In the genomic region with DNA sequence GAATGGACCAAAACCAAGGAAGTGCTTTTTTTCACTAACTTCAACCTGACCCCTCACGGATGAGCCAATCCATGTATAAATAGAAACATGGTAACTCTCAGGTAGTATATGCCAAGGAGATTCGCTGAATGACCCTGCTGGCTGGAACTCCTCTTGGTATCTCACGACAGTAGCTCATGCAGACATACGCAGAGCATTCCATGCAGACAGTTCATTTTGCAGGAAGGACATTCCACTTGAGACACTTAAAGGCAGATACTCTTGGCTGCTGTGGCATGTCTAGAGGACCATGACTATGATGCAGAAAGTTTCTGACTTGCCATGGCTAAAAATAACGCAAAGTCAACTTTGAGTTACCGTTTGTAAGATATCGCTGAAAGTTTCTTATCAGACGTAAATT, we compare ENCODE assay signal across 25 mouse cellular contexts.
DNase-seq lines count a peak whose midpoint lies in the region; ATAC-seq and TF ChIP-seq lines count a peak whose summit lies in the region.
"Had no signal": no experiment of that assay in that cellular context is flagged by ENCODE, and none has a peak within 500 bp of the region (broad histone marks: within the 10 kb centered on the region; RNA-seq: fewer than 3 reads in every experiment).

No protein-coding gene starts in this region.

- TF ChIP-seq EP300 in heart, postnatal 0 days (IDR thresholded peaks at IDR 0.05; ENCODE audit: low read depth) = no peak

- H3K4me3 ChIP-seq in heart, embryonic 10.5 days = no peak overlapping the region
- H3K4me3 ChIP-seq in heart, embryonic 13.5 days = no peak overlapping the region
- H3K4me3 ChIP-seq in heart, embryonic 11.5 days (ENCODE audit: low read depth, low read length) = no peak overlapping the region
- H3K4me3 ChIP-seq in heart, embryonic 15.5 days = no peak overlapping the region
- H3K4me3 ChIP-seq in heart, postnatal 0 days (ENCODE audit: low read depth, low read length) = no peak overlapping the region
- H3K4me3 ChIP-seq: embryonic facial prominence, embryonic 10.5 days; embryonic facial prominence, embryonic 12.5 days; forebrain, embryonic 13.5 days had no signal

- H3K9ac ChIP-seq in heart, embryonic 13.5 days = no peak overlapping the region
- H3K9ac ChIP-seq in heart, embryonic 11.5 days (ENCODE audit: low read depth, low read length) = no peak overlapping the region
- no peak overlapping the region for H3K9ac ChIP-seq in heart, embryonic 15.5 days
- H3K9ac ChIP-seq in heart, postnatal 0 days (replicated peaks; ENCODE audit: low read depth, low read length) = no peak overlapping the region
- H3K9ac ChIP-seq: embryonic facial prominence, embryonic 12.5 days; forebrain, embryonic 13.5 days had no signal

- H3K4me1 ChIP-seq in heart, embryonic 10.5 days = peaks cover 10% of the 10 kb centered on the region; the same call in 1 of the 2 replicates
- H3K4me1 ChIP-seq in heart, embryonic 13.5 days = peaks cover 27% of the 10 kb centered on the region
- no peaks in the 10 kb centered on the region; the same call in 1 of the 2 replicates for H3K4me1 ChIP-seq in heart, embryonic 11.5 days (ENCODE audit: control insufficient read depth, insufficient read depth, low read length)
- no peaks in the 10 kb centered on the region for H3K4me1 ChIP-seq in heart, embryonic 15.5 days (replicated peaks)
- H3K4me1 ChIP-seq in heart, postnatal 0 days (ENCODE audit: control insufficient read depth, insufficient read depth) = peaks cover 7% of the 10 kb centered on the region; the same call in 1 of the 2 replicates
- H3K4me1 ChIP-seq: embryonic facial prominence, embryonic 10.5 days; embryonic facial prominence, embryonic 12.5 days; forebrain, embryonic 13.5 days had no signal

- H3K4me2 ChIP-seq in heart, embryonic 13.5 days = 0 out of 2 replicates have a peak overlapping the region, but pooled peaks have one; percentile 8
- no peak overlapping the region for H3K4me2 ChIP-seq in heart, embryonic 11.5 days
- H3K4me2 ChIP-seq in heart, embryonic 15.5 days = no peak overlapping the region
- H3K4me2 ChIP-seq in heart, postnatal 0 days (ENCODE audit: low read depth, low read length) = no peak overlapping the region
- H3K4me2 ChIP-seq: embryonic facial prominence, embryonic 12.5 days; forebrain, embryonic 13.5 days had no signal

- peak; percentile 76 for DNase-seq in heart, embryonic 10.5 days (ENCODE audit: low spot score)
- no peak for DNase-seq in heart, adult 8-10 months (ENCODE audit: low spot score)
- DNase-seq in heart, postnatal 4 days = no peak
- peak; percentile 24 for DNase-seq in heart, postnatal 0 days (ENCODE audit: low spot score)
- DNase-seq in heart, adult 9 months (ENCODE audit: low spot score in 2 of 2) = no peak
- DNase-seq: adrenal gland, adult 8-10 months; adrenal gland, postnatal 14 days; adrenal gland, postnatal 36 days; B cell, adult 2 months; cerebellum, adult 11-12 months; cerebellum, adult 2 months; cerebellum, adult 9-10 months; cerebellum, postnatal 10 days; cerebellum, postnatal 25 days had no signal

- H3K27ac ChIP-seq in heart, embryonic 10.5 days = 0 out of 2 replicates have a peak overlapping the region, but pooled peaks have one; percentile 6
- no peak overlapping the region; the same call in 1 of the 2 replicates for H3K27ac ChIP-seq in heart, embryonic 13.5 days (replicated peaks)
- H3K27ac ChIP-seq in heart, embryonic 11.5 days (ENCODE audit: low read depth, low read length) = no peak overlapping the region
- H3K27ac ChIP-seq in heart, embryonic 15.5 days = no peak overlapping the region
- H3K27ac ChIP-seq in heart, postnatal 0 days (ENCODE audit: low read depth) = no peak overlapping the region
- H3K27ac ChIP-seq: embryonic facial prominence, embryonic 10.5 days; embryonic facial prominence, embryonic 12.5 days; forebrain, embryonic 13.5 days had no signal

- H3K9me3 ChIP-seq in heart, embryonic 10.5 days = no peaks in the 10 kb centered on the region
- H3K9me3 ChIP-seq in heart, embryonic 13.5 days = no peaks in the 10 kb centered on the region
- H3K9me3 ChIP-seq in heart, embryonic 11.5 days (replicated peaks; ENCODE audit: control insufficient read depth, low read length) = no peaks in the 10 kb centered on the region
- H3K9me3 ChIP-seq in heart, embryonic 15.5 days (replicated peaks) = no peaks in the 10 kb centered on the region
- no peaks in the 10 kb centered on the region for H3K9me3 ChIP-seq in heart, postnatal 0 days (replicated peaks; ENCODE audit: control insufficient read depth, low read length)
- H3K9me3 ChIP-seq: embryonic facial prominence, embryonic 10.5 days; embryonic facial prominence, embryonic 12.5 days; forebrain, embryonic 13.5 days had no signal

- no peak for TF ChIP-seq CTCF in heart, postnatal 0 days (IDR thresholded peaks at IDR 0.05; ENCODE audit: low read depth)

- ATAC-seq in heart, embryonic 13.5 days (ENCODE audit: extremely low read depth, insufficient number of reproducible peaks, low FRiP score, low TSS enrichment) = no peak; the same call in 1 of the 2 replicates
- ATAC-seq in heart, embryonic 11.5 days (replicated peaks; ENCODE audit: insufficient number of reproducible peaks, low FRiP score, low TSS enrichment) = no peak
- peak; percentile 31; the same call in 1 of the 2 replicates for ATAC-seq in heart, embryonic 15.5 days (replicated peaks; ENCODE audit: insufficient number of reproducible peaks, insufficient read depth, low FRiP score, low read depth)
- ATAC-seq in heart, postnatal 0 days (ENCODE audit: insufficient read depth, low read depth) = peak; percentile 57; the same call in 1 of the 2 replicates
- ATAC-seq: activated CD4-positive, CD25-positive, alpha-beta regulatory T cell, adult 4 months; CD4-positive, CD25-positive, alpha-beta regulatory T cell, adult 4 months; forebrain, embryonic 13.5 days; Patski had no signal

- WGBS in heart, embryonic 10.5 days = 46% methylated on average over 8 of the region's 8 CpGs
- WGBS in heart, embryonic 13.5 days = 33% methylated on average over 8 of the region's 8 CpGs
- 36% methylated on average over 8 of the region's 8 CpGs for WGBS in heart, embryonic 11.5 days (ENCODE audit: insufficient replicate concordance)
- WGBS in heart, embryonic 15.5 days = 26% methylated on average over 8 of the region's 8 CpGs
- 24% methylated on average over 8 of the region's 8 CpGs for WGBS in heart, postnatal 0 days

- no peaks in the 10 kb centered on the region for H3K36me3 ChIP-seq in heart, embryonic 10.5 days
- H3K36me3 ChIP-seq in heart, embryonic 13.5 days = no peaks in the 10 kb centered on the region
- H3K36me3 ChIP-seq in heart, embryonic 11.5 days (ENCODE audit: control insufficient read depth, insufficient read depth, low read length) = no peaks in the 10 kb centered on the region
- no peaks in the 10 kb centered on the region for H3K36me3 ChIP-seq in heart, embryonic 15.5 days
- no peaks in the 10 kb centered on the region for H3K36me3 ChIP-seq in heart, postnatal 0 days (replicated peaks; ENCODE audit: control insufficient read depth, insufficient read depth, low read length)
- H3K36me3 ChIP-seq: embryonic facial prominence, embryonic 10.5 days; embryonic facial prominence, embryonic 12.5 days; G1E had no signal

- no peaks in the 10 kb centered on the region for H3K27me3 ChIP-seq in heart, embryonic 10.5 days (ENCODE audit: insufficient read depth, poor library complexity, severe bottlenecking)
- H3K27me3 ChIP-seq in heart, embryonic 13.5 days (replicated peaks) = no peaks in the 10 kb centered on the region
- H3K27me3 ChIP-seq in heart, embryonic 11.5 days (ENCODE audit: control insufficient read depth, insufficient read depth, low read length) = no peaks in the 10 kb centered on the region
- no peaks in the 10 kb centered on the region for H3K27me3 ChIP-seq in heart, embryonic 15.5 days
- no peaks in the 10 kb centered on the region for H3K27me3 ChIP-seq in heart, postnatal 0 days (ENCODE audit: control insufficient read depth, insufficient read depth, low read length)
- H3K27me3 ChIP-seq: CH12.LX; embryonic facial prominence, embryonic 12.5 days; forebrain, embryonic 13.5 days; Patski had no signal

Comparison
In these comparisons a context has a peak if more than half of its experiments do, and no peak if none do; other contexts are left out.
1. DNase-seq: peak in heart, embryonic 10.5 days (single experiment) and heart, postnatal 0 days (single experiment); none in heart, adult 8-10 months (single experiment), heart, postnatal 4 days (single experiment) and heart, adult 9 months (0 of 2).
2. ATAC-seq: peak in heart, embryonic 15.5 days (single experiment) and heart, postnatal 0 days (single experiment); none in heart, embryonic 13.5 days (single experiment) and heart, embryonic 11.5 days (single experiment).